Mouse (Mus musculus) frontal cortex, postnatal 10 days (tissue): ENCODE results near the gene Otud6a.
A peak's percentile ranks its signal among the peaks of the same experiment; 100 is the strongest.
"Not testable (repeated sequence)": the region's sequence is repeated elsewhere in the genome, so short reads cannot be mapped to it uniquely, and the experiment has no call there.

Experiments used
- DNase-seq, 2 experiments: peaks; one replicate each; pipeline ENCODE4 v3.0.0; 2022; ENCODE audit warnings: low spot score in 2 of 2, mixed read lengths in 1 of 2

The Otud6a gene

GRCm38 (mm10) chrX:100428693-100429092 is at the start of gene Otud6a:
TSS of gene Otud6a (plus strand) at chrX:100429013.
- no peak for DNase-seq

DNA sequence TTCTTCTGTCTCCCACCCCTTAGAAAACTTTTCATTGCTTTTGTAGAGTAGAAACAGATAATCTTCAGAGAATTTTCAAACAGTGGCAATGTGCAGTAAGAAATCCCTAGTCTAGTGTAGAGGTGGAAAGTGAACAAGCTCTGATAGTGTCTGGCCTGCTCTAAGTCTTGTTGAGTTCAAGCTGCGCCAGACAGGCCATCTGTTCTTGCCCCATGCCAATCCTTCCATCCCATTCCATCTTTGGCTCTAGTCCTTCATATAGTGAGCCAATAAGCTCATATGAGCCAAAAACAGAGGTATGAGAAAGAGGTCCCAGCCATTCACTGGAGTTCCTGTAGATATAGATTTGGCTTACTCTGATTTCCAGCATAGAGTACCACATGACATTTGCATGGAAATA is 38.9 kb upstream of the Otud6a start:
- DNase-seq, result no peak

- peak; percentile 3 to 16 for DNase-seq
Observed at GRCm38 (mm10) chrX:100392304-100392703, 36.5 kb upstream of the Otud6a start.

DNA sequence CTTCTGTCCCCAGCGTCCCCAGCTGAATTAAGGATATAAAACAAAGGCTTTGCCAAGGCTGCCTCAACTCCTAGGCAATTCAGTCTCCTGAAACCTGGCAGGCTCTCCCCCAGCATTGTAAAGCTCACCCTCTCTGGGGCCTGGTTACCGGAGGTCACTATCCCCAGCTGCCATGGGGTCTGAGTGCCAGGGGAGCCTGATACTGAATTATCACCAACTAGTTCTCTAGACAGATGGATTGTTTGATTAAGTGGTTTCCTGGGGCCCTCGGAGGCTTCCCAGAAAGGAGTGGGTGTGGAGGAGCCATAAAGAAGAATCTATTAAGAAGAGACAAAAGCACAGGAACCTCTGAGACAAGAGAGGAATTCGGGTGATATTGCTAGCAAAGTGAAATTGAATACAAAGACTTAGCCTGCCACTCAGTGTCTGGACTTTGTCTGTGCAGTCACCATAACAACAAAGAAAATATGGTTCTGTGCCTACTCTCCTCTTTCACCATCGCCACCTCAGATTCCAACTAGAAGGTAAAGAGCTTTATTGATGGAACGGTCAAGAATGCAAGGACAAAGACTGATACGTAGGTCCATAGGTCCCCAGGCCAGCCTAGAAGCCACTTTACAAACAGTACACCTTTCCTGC is 34.5 kb upstream of the Otud6a start:
- no peak for DNase-seq

- DNase-seq, result no peak
Observed at GRCm38 (mm10) chrX:100395026-100395425, 33.8 kb upstream of the Otud6a start.

- DNase-seq, result no peak
Observed at GRCm38 (mm10) chrX:100400900-100401299, 27.9 kb upstream of the Otud6a start.

DNA sequence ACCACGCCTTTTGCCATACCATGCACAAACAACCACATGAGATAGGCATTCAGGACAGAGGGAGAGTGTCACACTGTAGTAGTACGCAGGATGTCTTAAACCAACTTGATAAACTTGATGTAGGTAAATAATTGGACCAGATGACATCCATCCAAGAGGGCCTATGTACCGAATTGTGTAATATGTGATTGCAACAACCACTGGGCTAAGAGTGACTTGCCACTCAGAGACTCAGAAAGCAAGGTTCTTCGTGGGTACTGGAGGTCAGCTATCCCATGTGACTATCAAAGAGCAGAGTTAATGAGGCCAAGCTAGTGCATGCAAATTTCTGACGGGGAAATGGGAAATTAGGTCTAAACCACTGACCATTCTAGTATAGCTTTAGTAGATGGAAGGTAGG is 27.2 kb upstream of the Otud6a start:
- no peak for DNase-seq

GRCm38 (mm10) chrX:100409245-100409644 is 19.6 kb upstream of the Otud6a start:
- DNase-seq, result no peak

DNA sequence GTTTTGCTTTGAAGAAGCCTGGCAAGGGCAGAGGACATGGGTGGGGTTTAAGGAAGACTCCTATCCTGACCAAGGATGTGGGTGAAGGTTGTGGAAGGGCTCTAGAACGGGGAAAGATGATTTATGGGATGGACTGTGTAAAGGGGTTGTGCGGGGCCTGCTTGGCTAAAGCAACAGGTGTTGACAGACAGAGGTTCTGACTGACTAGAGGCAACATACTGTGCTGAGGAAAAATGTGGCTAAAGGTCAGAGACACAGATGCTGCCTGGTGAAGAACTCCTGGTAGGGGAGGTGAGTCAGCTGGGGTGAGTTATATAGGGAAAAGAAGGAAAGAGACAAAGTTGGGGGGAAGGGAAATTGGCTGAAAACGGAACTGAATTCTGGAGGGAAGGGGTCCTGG is 3.5 kb downstream of the Otud6a start:
- no peak for DNase-seq

GRCm38 (mm10) chrX:100442617-100443016 is 13.8 kb downstream of the Otud6a start, which contains the start of gene Awat2:
TSS of gene Awat2 (minus strand) at chrX:100442717.
- not testable (repeated sequence) for DNase-seq

DNA sequence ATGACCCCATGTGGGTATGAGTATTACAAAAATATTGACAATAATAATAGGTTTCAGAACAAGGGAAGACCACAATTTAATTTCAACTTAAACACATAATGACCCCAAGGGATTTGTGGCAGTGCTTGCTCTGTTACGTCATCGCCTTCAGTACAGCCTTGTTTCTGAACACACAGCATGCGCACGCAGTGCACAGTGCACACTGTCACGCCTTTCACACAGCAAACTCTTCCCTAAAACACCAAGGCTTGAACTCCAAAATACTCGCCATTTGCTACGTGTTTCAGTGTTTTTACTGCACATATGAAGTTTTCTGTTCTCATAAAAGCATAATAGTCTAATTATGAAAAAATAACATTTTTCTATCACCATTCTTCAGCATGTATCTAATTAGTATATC is 14.7 kb downstream of the Otud6a start:
- DNase-seq, result no peak

GRCm38 (mm10) chrX:100468047-100468446 is 39.2 kb downstream of the Otud6a start:
- DNase-seq, result peak in 1 of 2 experiments; percentile 7

DNA sequence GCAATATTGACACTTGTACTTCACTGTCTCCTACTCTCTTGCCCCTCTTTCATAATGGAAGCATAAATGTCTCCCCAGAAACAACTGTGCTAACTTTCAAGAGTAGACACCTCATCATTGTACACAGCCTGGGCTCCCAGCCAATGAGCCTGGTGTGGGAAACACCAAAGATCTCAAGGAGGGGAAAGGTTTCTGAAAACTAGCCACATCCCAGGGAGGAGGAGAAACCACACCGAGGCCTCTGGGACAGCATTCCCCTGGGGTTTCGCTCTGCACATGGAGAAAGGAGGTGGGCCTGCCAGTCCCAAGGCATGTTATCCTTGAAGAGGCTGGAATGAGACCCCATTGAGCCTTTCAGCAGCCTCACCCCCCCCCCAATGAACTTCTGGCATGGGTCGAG is 41.3 kb downstream of the Otud6a start:
- no peak for DNase-seq

- no peak for DNase-seq
Observed at GRCm38 (mm10) chrX:100471491-100471890, 42.7 kb downstream of the Otud6a start.

GRCm38 (mm10) chrX:100475569-100476223 is 46.9 kb downstream of the Otud6a start:
- DNase-seq, result no peak
